In the genomic region with DNA sequence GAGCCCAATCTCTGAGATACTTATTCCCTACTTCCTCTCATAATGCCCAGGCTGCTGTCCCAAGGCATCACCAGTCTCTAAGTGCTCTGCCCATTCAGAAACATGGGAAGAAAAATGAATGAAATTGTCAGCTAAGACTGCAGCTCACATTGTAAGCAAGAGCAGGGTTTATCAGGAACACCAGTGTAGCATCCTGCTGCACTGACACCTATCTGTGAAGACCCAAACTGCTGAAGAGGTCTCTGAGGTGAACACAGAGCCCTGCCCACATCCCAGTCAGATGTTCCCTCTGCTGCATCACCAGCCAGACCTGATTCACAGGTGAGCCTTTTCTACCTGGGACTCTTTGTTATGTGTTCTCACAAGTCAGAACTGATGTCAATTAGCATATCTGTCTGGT, we compare ENCODE assay signal across 18 mouse cellular contexts. TPM values are rescaled to one million over a fixed set of nuclear protein-coding genes. Genes with fewer than 3 reads are reported as not detected.
DNase-seq lines count a peak whose midpoint lies in the region; ATAC-seq lines count a peak whose summit lies in the region.
"Had no signal": no experiment of that assay in that cellular context is flagged by ENCODE, and none has a peak within 500 bp of the region (broad histone marks: within the 10 kb centered on the region; RNA-seq: fewer than 3 reads in every experiment).

No protein-coding gene starts in this region.

- ATAC-seq in forebrain, embryonic 13.5 days, result no peak
- ATAC-seq in forebrain, embryonic 11.5 days (replicated peaks; ENCODE audit: low FRiP score), result no peak
- ATAC-seq in midbrain, embryonic 13.5 days, result no peak
- ATAC-seq in midbrain, embryonic 11.5 days (ENCODE audit: low FRiP score), result no peak
- no peak for ATAC-seq in hindbrain, embryonic 15.5 days (ENCODE audit: low FRiP score, low read depth)
- no peak for ATAC-seq in neural tube, embryonic 14.5 days (ENCODE audit: low read depth)
- ATAC-seq in liver, embryonic 11.5 days (replicated peaks; ENCODE audit: low FRiP score), result no peak
- no peak for ATAC-seq in erythroid progenitor cell, adult 5-6 weeks (replicated peaks; ENCODE audit: low FRiP score, poor library complexity, severe bottlenecking)

- no peak overlapping the region for H3K9ac ChIP-seq in forebrain, embryonic 13.5 days
- no peak overlapping the region for H3K9ac ChIP-seq in forebrain, embryonic 11.5 days (ENCODE audit: low read length)
- H3K9ac ChIP-seq in midbrain, embryonic 13.5 days (replicated peaks), result no peak overlapping the region; the same call in 1 of the 2 replicates
- H3K9ac ChIP-seq in midbrain, embryonic 11.5 days (ENCODE audit: low read length), result no peak overlapping the region
- peak overlapping the region; percentile 36 for H3K9ac ChIP-seq in hindbrain, embryonic 15.5 days
- peak overlapping the region; percentile 44 for H3K9ac ChIP-seq in neural tube, embryonic 14.5 days (replicated peaks; ENCODE audit: low read depth, low read length)
- no peak overlapping the region for H3K9ac ChIP-seq in liver, embryonic 11.5 days (ENCODE audit: low read depth, low read length)
- H3K9ac ChIP-seq: heart, embryonic 13.5 days had no signal

- peaks cover 35% of the 10 kb centered on the region for H3K27me3 ChIP-seq in forebrain, embryonic 13.5 days
- peaks cover 17% of the 10 kb centered on the region for H3K27me3 ChIP-seq in forebrain, embryonic 11.5 days (ENCODE audit: control insufficient read depth, insufficient read depth, low read length)
- H3K27me3 ChIP-seq in midbrain, embryonic 13.5 days, result peaks cover 20% of the 10 kb centered on the region
- H3K27me3 ChIP-seq in midbrain, embryonic 11.5 days (ENCODE audit: control insufficient read depth, insufficient read depth, low read length), result peaks cover 20% of the 10 kb centered on the region
- no peaks in the 10 kb centered on the region for H3K27me3 ChIP-seq in hindbrain, embryonic 15.5 days
- no peaks in the 10 kb centered on the region for H3K27me3 ChIP-seq in neural tube, embryonic 14.5 days (ENCODE audit: control insufficient read depth, insufficient read depth, low read length)
- H3K27me3 ChIP-seq in liver, embryonic 11.5 days (replicated peaks; ENCODE audit: control insufficient read depth, insufficient read depth, low read length), result peaks cover 31% of the 10 kb centered on the region

- H3K4me3 ChIP-seq in forebrain, embryonic 13.5 days, result peak overlapping the region; percentile 2; the same call in 1 of the 2 replicates
- H3K4me3 ChIP-seq in forebrain, embryonic 11.5 days (ENCODE audit: low read depth, low read length), result no peak overlapping the region
- peak overlapping the region; percentile 62 for H3K4me3 ChIP-seq in midbrain, embryonic 13.5 days (replicated peaks)
- H3K4me3 ChIP-seq in midbrain, embryonic 11.5 days (ENCODE audit: low read depth, low read length), result no peak overlapping the region
- H3K4me3 ChIP-seq in hindbrain, embryonic 15.5 days, result peak overlapping the region; percentile 65
- H3K4me3 ChIP-seq in neural tube, embryonic 14.5 days (ENCODE audit: low read depth, low read length), result peak overlapping the region; percentile 65
- no peak overlapping the region for H3K4me3 ChIP-seq in liver, embryonic 11.5 days (ENCODE audit: low read depth, low read length)
- H3K4me3 ChIP-seq: embryonic facial prominence, embryonic 10.5 days; erythroblast, embryonic 14.5 days; heart, embryonic 13.5 days had no signal

- H3K4me1 ChIP-seq in forebrain, embryonic 13.5 days, result peaks cover 17% of the 10 kb centered on the region
- H3K4me1 ChIP-seq in forebrain, embryonic 11.5 days (replicated peaks; ENCODE audit: control insufficient read depth, insufficient read depth, low read length), result peaks cover 5% of the 10 kb centered on the region; the same call in 1 of the 2 replicates
- H3K4me1 ChIP-seq in midbrain, embryonic 13.5 days (replicated peaks), result peaks cover 43% of the 10 kb centered on the region
- H3K4me1 ChIP-seq in midbrain, embryonic 11.5 days (ENCODE audit: control insufficient read depth, insufficient read depth, low read length), result peaks cover 9% of the 10 kb centered on the region
- peaks cover 59% of the 10 kb centered on the region for H3K4me1 ChIP-seq in hindbrain, embryonic 15.5 days (replicated peaks)
- peaks cover 3% of the 10 kb centered on the region; the same call in 1 of the 2 replicates for H3K4me1 ChIP-seq in neural tube, embryonic 14.5 days (ENCODE audit: control insufficient read depth, insufficient read depth, low read length)
- H3K4me1 ChIP-seq in liver, embryonic 11.5 days (replicated peaks; ENCODE audit: control insufficient read depth, insufficient read depth, low read length), result peaks cover 7% of the 10 kb centered on the region; the same call in 1 of the 2 replicates

- H3K9me3 ChIP-seq in forebrain, embryonic 13.5 days (replicated peaks), result no peaks in the 10 kb centered on the region
- no peaks in the 10 kb centered on the region for H3K9me3 ChIP-seq in forebrain, embryonic 11.5 days (ENCODE audit: control insufficient read depth, low read length)
- H3K9me3 ChIP-seq in midbrain, embryonic 13.5 days, result no peaks in the 10 kb centered on the region
- no peaks in the 10 kb centered on the region for H3K9me3 ChIP-seq in midbrain, embryonic 11.5 days (ENCODE audit: control insufficient read depth, low read length)
- no peaks in the 10 kb centered on the region for H3K9me3 ChIP-seq in hindbrain, embryonic 15.5 days
- H3K9me3 ChIP-seq in neural tube, embryonic 14.5 days (ENCODE audit: control insufficient read depth, low read length), result no peaks in the 10 kb centered on the region
- H3K9me3 ChIP-seq in liver, embryonic 11.5 days (ENCODE audit: control insufficient read depth, low read length), result no peaks in the 10 kb centered on the region
- H3K9me3 ChIP-seq: embryonic facial prominence, embryonic 10.5 days; heart, embryonic 13.5 days had no signal

- H3K36me3 ChIP-seq in forebrain, embryonic 13.5 days (ENCODE audit: poor library complexity, severe bottlenecking), result no peaks in the 10 kb centered on the region
- no peaks in the 10 kb centered on the region for H3K36me3 ChIP-seq in forebrain, embryonic 11.5 days (ENCODE audit: control insufficient read depth, insufficient read depth, low read length)
- H3K36me3 ChIP-seq in midbrain, embryonic 13.5 days, result no peaks in the 10 kb centered on the region
- H3K36me3 ChIP-seq in midbrain, embryonic 11.5 days (ENCODE audit: control insufficient read depth, insufficient read depth, low read length), result no peaks in the 10 kb centered on the region
- H3K36me3 ChIP-seq in hindbrain, embryonic 15.5 days, result no peaks in the 10 kb centered on the region
- no peaks in the 10 kb centered on the region for H3K36me3 ChIP-seq in neural tube, embryonic 14.5 days (ENCODE audit: control insufficient read depth, insufficient read depth, low read length)
- H3K36me3 ChIP-seq in liver, embryonic 11.5 days (ENCODE audit: control insufficient read depth, insufficient read depth, low read length), result no peaks in the 10 kb centered on the region
- H3K36me3 ChIP-seq: embryonic facial prominence, embryonic 10.5 days; heart, embryonic 13.5 days had no signal

- DNase-seq in forebrain, embryonic 11.5 days (ENCODE audit: low spot score), result no peak
- no peak for DNase-seq in midbrain, embryonic 11.5 days (ENCODE audit: low spot score, missing footprints)
- DNase-seq in liver, embryonic 11.5 days (ENCODE audit: low spot score), result no peak
- DNase-seq: cerebellum, adult 9-11 months; kidney, adult 9 months; lung, postnatal 36 days had no signal

- H3K27ac ChIP-seq in forebrain, embryonic 13.5 days, result no peak overlapping the region
- H3K27ac ChIP-seq in forebrain, embryonic 11.5 days (ENCODE audit: low read depth, low read length), result no peak overlapping the region
- no peak overlapping the region for H3K27ac ChIP-seq in midbrain, embryonic 13.5 days
- no peak overlapping the region for H3K27ac ChIP-seq in midbrain, embryonic 11.5 days (ENCODE audit: low read depth, low read length)
- peak overlapping the region; percentile 49 for H3K27ac ChIP-seq in hindbrain, embryonic 15.5 days (replicated peaks)
- H3K27ac ChIP-seq in neural tube, embryonic 14.5 days (ENCODE audit: low read depth, low read length), result no peak overlapping the region
- H3K27ac ChIP-seq in liver, embryonic 11.5 days (ENCODE audit: low read depth, low read length), result no peak overlapping the region
- H3K27ac ChIP-seq: embryonic facial prominence, embryonic 10.5 days; heart, embryonic 13.5 days had no signal

- peak overlapping the region; percentile 37 for H3K4me2 ChIP-seq in forebrain, embryonic 13.5 days
- H3K4me2 ChIP-seq in forebrain, embryonic 11.5 days (ENCODE audit: low read depth, low read length, severe bottlenecking), result no peak overlapping the region
- peak overlapping the region; percentile 84 for H3K4me2 ChIP-seq in midbrain, embryonic 13.5 days (replicated peaks)
- no peak overlapping the region for H3K4me2 ChIP-seq in midbrain, embryonic 11.5 days
- H3K4me2 ChIP-seq in hindbrain, embryonic 15.5 days, result peak overlapping the region; percentile 82
- peak overlapping the region; percentile 76 for H3K4me2 ChIP-seq in neural tube, embryonic 14.5 days (ENCODE audit: low read depth, low read length)
- no peak overlapping the region for H3K4me2 ChIP-seq in liver, embryonic 11.5 days
- H3K4me2 ChIP-seq: heart, embryonic 13.5 days had no signal

RNA-seq across cellular contexts. Expression of gene March4, which starts 3.3 kb away (rescaled TPM):
- 1.6 and 1.8 TPM in 2 replicates for polyA plus RNA-seq in forebrain, embryonic 13.5 days (2015; fragmentation: Nextera tagmentation; extraction: Ambion mirVana)
- polyA plus RNA-seq in forebrain, embryonic 11.5 days (2014; fragmentation: Nextera tagmentation; extraction: Ambion mirVana), result 0.15 TPM in 2 replicates
- 2.5 and 2.7 TPM in 2 replicates for polyA plus RNA-seq in midbrain, embryonic 13.5 days (2015; fragmentation: Nextera tagmentation; extraction: Ambion mirVana)
- 0.79 and 0.92 TPM in 2 replicates for polyA plus RNA-seq in midbrain, embryonic 11.5 days (2014; fragmentation: Nextera tagmentation; extraction: Ambion mirVana)
- polyA plus RNA-seq in hindbrain, embryonic 15.5 days (2015; fragmentation: Nextera tagmentation; extraction: Ambion mirVana), result 9.3 and 12.2 TPM in 2 replicates
- polyA plus RNA-seq in neural tube, embryonic 14.5 days (2014; fragmentation: Nextera tagmentation; extraction: Ambion mirVana), result 10.6 and 11.2 TPM in 2 replicates
- polyA plus RNA-seq in liver, embryonic 11.5 days (2014; fragmentation: Nextera tagmentation; extraction: Ambion mirVana), result not detected in 2 replicates
- total RNA-seq in erythroid progenitor cell, adult 5-6 weeks (2015; ENCODE audit: low replicate concordance), result not detected in 2 replicates
- not detected in 2 replicates for total RNA-seq in erythroid progenitor cell, adult 5-6 weeks (2017; ENCODE audit: low replicate concordance)
- total RNA-seq: hematopoietic stem cell, adult 5-6 weeks had no signal
- polyA plus RNA-seq: embryonic facial prominence, embryonic 10.5 days; erythroblast, embryonic 14.5 days; heart, embryonic 13.5 days; limb, embryonic 11.5 days; liver, embryonic 16.5 days; thymus, postnatal 0 days had no signal

RNA-seq across cellular contexts. Expression of gene Smarcal1, which starts 49.6 kb away (rescaled TPM):
- polyA plus RNA-seq in forebrain, embryonic 13.5 days (2015; fragmentation: Nextera tagmentation; extraction: Ambion mirVana), result 24.2 and 25.0 TPM in 2 replicates
- polyA plus RNA-seq in forebrain, embryonic 11.5 days (2014; fragmentation: Nextera tagmentation; extraction: Ambion mirVana), result 29.9 and 34.1 TPM in 2 replicates
- polyA plus RNA-seq in midbrain, embryonic 13.5 days (2015; fragmentation: Nextera tagmentation; extraction: Ambion mirVana), result 25.1 and 29.8 TPM in 2 replicates
- 30.9 and 33.4 TPM in 2 replicates for polyA plus RNA-seq in midbrain, embryonic 11.5 days (2014; fragmentation: Nextera tagmentation; extraction: Ambion mirVana)
- 27.8 and 29.7 TPM in 2 replicates for polyA plus RNA-seq in hindbrain, embryonic 15.5 days (2015; fragmentation: Nextera tagmentation; extraction: Ambion mirVana)
- 28.7 and 29.7 TPM in 2 replicates for polyA plus RNA-seq in neural tube, embryonic 14.5 days (2014; fragmentation: Nextera tagmentation; extraction: Ambion mirVana)
- 18.7 and 19.9 TPM in 2 replicates for polyA plus RNA-seq in liver, embryonic 11.5 days (2014; fragmentation: Nextera tagmentation; extraction: Ambion mirVana)
- total RNA-seq in erythroid progenitor cell, adult 5-6 weeks (2015; ENCODE audit: low replicate concordance), result 9.0 and 10.9 TPM in 2 replicates
- total RNA-seq in erythroid progenitor cell, adult 5-6 weeks (2017; ENCODE audit: low replicate concordance), result 5.4 and 9.5 TPM in 2 replicates

Comparison
In these comparisons a context has a peak if more than half of its experiments do, and no peak if none do; other contexts are left out.
1. H3K4me2 ChIP-seq: peak in forebrain, embryonic 13.5 days (single experiment), midbrain, embryonic 13.5 days (single experiment), hindbrain, embryonic 15.5 days (single experiment) and neural tube, embryonic 14.5 days (single experiment); none in forebrain, embryonic 11.5 days (single experiment), midbrain, embryonic 11.5 days (single experiment) and liver, embryonic 11.5 days (single experiment).
2. H3K4me3 ChIP-seq: peak in forebrain, embryonic 13.5 days (single experiment), midbrain, embryonic 13.5 days (single experiment), hindbrain, embryonic 15.5 days (single experiment) and neural tube, embryonic 14.5 days (single experiment); none in forebrain, embryonic 11.5 days (single experiment), midbrain, embryonic 11.5 days (single experiment) and liver, embryonic 11.5 days (single experiment).
3. H3K9ac ChIP-seq: peak in hindbrain, embryonic 15.5 days (single experiment) and neural tube, embryonic 14.5 days (single experiment); none in forebrain, embryonic 13.5 days (single experiment), forebrain, embryonic 11.5 days (single experiment), midbrain, embryonic 13.5 days (single experiment), midbrain, embryonic 11.5 days (single experiment) and liver, embryonic 11.5 days (single experiment).